Mouse (Mus musculus) olfactory bulb, adult 2 months (tissue): Measurements from ENCODE around the gene Rasgrp3.

Source experiments
- CTCF ChIP-seq: fragments of 200-500 bp; IDR thresholded peaks from 2 replicates; pipeline ENCODE4 v1.5.1; 2012; ENCODE audit warnings: low read depth, mild to moderate bottlenecking, low read length, moderate library complexity; ENCODE audit not compliant: insufficient read depth
- POLR2A ChIP-seq: fragments of 200-500 bp; IDR thresholded peaks from 2 replicates; pipeline ENCODE4 v1.6.1; 2012; ENCODE audit warnings: mild to moderate bottlenecking, low read depth, low read length, moderate library complexity; ENCODE audit not compliant: insufficient read depth

DNA sequence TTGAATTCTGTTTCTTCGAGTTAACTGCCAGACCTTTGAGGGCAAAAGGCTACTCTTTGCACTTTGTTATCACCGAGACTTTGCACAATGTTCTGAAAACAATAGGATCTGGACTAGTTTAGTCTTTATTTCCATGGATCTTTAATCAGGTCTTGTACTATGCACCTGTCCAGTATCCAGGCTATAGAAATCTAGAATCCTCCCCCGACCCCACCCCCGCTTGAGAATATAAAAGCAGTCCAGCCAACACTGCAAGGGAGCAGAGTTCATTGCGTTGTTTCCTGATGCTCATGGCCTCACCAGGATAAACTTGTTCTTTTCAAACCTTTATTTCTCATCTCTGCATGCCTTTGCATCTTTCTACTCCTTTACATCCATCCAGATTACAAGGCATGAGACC lies 73.6 kb downstream of the Rasgrp3 start:
- TF ChIP-seq POLR2A = no peak
- no peak for TF ChIP-seq CTCF
